Mouse (Mus musculus) kidney, postnatal 25 days (tissue): ENCODE measurements around the gene Kpna3.
"Not testable (repeated sequence)": the region's sequence is repeated elsewhere in the genome, so short reads cannot be mapped to it uniquely, and the experiment has no call there.

Experiments
- DNase-seq, 2 experiments: peaks; one replicate each; pipeline ENCODE4 v3.0.0; 2021; ENCODE audit warnings: mixed read lengths in 2 of 2

The Kpna3 gene

GRCm38 (mm10) chr14:61439661-61440559, at the start of gene Kpna3:
TSS of gene Kpna3 (minus strand) at chr14:61439874.
- peak; percentile 98 to 99 for DNase-seq

- no peak for DNase-seq
These were observed 20.7 kb upstream of the Kpna3 start for GRCm38 (mm10) chr14:61460365-61460764.

GRCm38 (mm10) chr14:61457468-61457867, 17.8 kb upstream of the Kpna3 start:
- DNase-seq = no peak

DNA sequence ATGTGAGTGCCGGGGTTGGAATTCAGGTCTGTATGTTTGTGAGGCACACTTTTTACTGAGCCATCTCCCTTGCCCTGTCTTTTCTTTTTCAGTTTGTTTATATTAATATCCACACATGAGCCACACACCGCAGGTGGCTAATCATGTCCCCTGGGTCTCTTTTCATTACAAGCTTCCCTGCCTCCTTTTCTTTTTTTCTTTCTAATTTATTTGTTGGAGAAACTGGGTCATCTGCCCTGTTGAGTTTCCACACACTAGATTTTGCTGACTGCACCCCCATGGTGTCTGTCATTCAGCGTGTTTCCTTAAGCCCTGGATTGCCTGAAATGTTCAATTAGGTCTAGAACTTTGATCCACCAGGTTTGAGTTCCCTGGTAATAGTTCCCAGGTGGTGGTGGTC, 15.9 kb upstream of the Kpna3 start:
- DNase-seq = no peak

DNA sequence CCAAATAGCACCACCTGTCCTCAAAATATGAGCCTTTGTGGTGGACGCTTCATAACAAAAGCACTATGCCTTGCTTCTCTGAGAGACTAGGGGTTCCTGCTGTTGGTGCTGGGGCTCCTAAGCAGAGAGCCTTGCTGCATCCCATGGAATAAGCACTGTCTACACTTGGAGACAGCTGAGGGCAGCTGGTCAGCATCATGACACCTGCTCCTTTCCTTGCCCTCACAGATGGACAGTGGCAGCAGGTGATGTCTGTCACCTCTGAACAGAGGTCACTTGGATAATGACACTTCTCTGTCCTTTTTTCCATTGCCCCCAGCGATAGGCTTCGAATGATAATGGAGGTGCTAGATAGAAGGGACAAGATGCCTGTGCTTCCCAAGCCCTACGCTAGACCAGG, 13.4 kb upstream of the Kpna3 start:
- no peak for DNase-seq

DNA sequence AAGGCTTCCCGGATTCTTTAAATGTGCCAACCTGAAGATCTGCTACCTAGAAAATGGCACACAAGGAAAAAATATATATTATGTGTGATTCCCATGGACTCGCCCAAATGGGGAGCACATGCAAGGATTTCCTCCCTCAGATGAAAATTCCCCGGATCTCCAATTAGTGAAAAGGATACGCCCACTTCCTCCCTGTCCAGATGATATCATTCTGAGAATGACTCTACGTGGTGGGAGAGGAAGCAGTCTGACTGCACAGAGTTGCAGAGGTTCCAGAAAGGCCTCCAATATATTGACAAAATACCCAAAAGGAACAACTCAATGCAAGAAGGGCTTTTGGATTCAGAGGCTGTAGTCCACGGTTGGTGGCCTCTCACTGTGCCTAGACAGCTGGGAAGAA, 12.8 kb upstream of the Kpna3 start:
- DNase-seq = no peak

GRCm38 (mm10) chr14:61447775-61448174, 8.1 kb upstream of the Kpna3 start:
- no peak for DNase-seq

GRCm38 (mm10) chr14:61439141-61439660, 473 bp downstream of the Kpna3 start:
- peak in 1 of 2 experiments; percentile 37 for DNase-seq

DNA sequence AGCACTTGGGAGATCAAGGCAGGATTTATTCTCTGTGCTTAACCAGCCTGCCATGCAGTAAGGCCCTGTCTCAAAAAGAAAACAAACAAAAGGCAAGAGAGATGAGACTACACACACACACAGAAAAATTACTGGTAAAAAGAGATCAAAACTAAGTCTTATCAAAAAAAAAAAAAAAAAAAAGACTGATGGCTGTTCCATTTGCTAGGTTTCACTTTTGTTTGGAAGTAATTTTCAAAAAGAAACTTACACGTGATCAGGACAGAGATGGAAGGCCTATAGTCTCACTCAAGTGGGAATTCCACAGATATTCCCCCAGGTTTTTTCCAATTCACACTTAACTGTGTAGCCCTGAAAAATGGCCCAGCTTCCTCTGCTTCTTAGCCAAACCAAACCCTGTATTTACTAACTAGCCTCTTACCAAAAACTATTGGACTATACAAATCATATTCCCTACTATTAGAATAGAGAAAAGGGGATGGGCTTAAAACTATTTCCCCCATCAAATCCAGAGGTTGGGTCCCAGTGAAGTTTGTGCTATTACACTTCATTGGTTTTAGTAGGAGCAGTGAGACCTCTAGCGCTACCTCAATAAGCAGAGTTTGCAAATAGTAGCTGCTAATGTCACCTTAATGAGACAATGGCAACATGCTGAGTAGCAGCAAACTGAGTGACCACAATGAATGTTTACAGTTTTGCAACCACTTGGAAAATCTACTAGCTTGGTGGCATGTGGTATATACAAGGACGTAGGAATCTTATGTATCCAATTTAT, 1.3 kb downstream of the Kpna3 start:
- DNase-seq = no peak

- no peak for DNase-seq
These were observed 2.8 kb downstream of the Kpna3 start for GRCm38 (mm10) chr14:61436866-61437265.

DNA sequence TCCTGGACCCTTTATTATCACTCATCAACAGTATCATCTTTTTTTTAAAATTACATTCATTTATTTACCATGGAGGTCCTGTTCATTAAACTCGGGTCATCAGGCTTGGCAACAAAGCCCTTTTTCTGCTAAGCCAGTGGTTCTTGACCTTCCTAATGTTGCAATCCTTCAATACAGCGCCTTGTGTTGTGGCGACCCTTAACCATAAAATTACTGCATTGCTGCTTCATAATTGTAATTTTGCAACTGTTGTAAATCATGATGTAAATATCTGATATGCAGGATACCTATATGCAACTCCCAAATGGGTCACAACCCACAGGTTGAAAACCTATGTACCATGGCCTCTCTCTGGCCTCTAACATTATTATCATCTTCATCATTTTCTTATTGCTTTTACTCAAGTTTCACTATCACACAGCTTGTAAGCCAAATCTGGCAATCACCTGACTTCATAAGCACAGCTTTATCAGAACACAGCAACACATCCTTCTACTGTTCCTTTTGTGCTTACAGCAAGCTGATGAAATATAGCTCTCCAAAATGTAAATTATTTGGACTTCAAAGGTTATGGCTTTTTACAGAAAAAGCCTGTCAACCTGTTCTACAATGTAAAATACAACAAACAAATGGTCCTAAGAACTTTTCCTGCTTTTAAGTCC, 11.4 kb downstream of the Kpna3 start:
- DNase-seq = no peak

DNA sequence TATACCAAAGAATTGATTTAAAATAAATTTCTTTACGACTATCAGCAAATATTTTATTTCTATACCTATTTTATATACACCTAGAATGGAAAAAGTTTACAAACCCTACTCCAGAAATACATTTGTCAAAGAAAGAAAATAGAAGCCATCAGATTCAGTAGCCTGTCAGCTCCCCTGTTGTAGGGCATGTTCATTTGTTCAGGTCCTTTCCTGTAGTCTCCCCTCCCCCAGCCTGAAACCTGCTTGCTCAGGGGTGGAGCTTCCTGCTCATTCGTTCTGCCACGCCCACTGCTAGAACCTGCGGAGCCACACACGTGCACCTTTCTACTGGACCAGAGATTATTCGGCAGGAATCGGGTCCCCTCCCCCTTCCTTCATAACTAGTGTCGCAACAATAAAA, 12.6 kb downstream of the Kpna3 start:
- DNase-seq = not testable (repeated sequence)

DNA sequence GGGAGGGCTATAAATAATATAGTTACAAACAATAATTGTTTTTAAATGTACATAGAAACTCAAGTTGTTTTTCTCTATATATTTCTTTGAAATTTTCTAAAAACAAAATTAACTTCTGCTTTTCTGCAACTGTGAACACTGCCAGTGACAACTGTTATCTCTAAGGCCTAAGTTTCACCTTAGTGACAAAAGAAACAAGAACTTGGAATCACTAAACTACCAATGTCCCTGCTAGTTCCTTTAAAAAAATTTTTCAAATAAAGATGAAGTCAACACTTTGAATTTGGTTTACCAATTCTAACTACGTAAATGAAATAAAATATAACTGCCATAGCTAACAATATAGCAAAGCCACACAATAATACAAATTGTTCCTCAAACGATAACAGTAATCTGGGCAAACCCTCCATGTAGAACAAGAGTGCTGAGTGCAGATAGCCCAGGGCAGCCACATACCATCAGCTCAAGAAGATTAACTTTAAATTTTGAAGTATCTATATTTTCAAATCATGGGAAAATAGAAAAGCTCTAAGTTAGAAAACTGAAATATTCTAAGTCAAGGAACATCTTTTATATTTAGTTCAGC, 14.5 kb downstream of the Kpna3 start:
- DNase-seq = no peak

DNA sequence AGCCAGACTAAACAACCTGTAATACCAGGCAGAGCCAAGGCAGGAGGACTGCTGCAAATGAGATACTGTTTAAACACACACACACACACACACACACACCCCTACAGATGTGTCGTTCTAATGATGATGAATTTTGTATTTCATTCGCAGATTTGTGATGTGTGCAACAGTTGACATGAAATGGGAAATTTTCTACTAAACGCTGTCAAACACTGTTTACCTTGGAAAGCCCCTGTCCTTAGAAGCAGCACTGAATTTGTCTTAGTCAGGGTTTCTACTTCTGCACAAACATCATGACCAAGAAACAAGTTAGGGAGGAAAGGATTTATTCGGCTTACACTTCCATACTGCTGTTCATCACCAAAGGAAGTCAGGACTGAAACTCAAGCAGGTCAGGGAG, 24.0 kb downstream of the Kpna3 start:
- DNase-seq = no peak

DNA sequence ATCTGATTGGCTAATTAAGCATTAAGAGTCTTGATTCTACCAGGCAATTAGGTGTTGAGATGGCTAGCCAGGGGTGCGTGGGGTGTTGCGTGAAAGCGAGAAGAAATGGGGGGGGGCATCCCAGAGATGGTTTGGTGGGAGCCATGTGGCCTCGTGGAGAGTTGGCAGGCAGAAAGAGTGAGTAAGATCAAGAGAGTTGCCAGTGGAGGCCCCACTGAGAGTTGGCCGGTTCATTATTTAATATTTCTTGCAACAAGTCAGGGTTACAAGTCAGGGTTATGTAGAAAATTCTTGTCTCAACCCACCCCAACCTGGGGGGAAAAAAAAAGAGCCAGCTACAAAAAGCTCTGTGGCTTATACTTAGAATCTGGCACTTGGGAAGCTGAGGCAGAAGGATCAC, 24.4 kb downstream of the Kpna3 start:
- DNase-seq = no peak

GRCm38 (mm10) chr14:61414808-61415207, 24.9 kb downstream of the Kpna3 start:
- DNase-seq = no peak

- DNase-seq = no peak
These were observed 25.5 kb downstream of the Kpna3 start for GRCm38 (mm10) chr14:61414199-61414598.

DNA sequence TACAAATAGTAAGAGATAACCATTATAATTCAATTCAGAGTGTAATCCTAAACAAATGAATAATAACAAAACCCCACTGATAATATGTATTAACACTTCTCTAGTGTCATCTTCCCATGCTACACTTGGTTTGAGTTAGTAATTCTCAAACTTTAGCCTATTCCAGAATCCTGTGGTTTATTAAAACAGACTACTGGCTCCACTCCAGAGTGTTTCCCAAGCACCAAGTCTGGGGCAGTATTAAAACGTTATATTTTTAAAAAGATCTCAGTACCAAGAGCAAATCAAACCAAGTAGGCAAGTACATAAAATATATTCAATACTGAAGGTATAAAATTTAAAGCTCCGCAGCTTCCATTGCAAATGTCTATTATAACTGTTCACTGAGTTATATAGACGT, 26.0 kb downstream of the Kpna3 start:
- no peak for DNase-seq

GRCm38 (mm10) chr14:61410020-61410419, 29.7 kb downstream of the Kpna3 start:
- DNase-seq = no peak

DNA sequence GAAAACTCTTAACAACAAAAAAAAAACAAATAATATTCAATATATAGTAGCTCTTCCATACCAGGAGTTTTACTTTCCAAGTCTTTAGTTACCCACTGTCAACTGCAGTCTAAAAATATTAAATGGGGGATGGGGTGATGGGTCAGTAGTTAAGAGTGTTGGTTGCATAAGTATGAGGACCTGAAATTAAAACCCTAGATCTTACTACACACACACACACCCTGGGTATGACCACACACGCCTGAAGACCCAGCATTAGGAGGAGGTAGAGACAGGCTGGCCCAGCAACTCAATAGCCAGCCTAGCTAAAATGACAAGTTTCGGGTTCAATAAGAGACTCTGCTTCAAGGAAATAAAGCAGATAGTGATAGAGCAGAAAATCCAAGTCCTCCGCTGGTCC, 32.6 kb downstream of the Kpna3 start:
- no peak for DNase-seq

DNA sequence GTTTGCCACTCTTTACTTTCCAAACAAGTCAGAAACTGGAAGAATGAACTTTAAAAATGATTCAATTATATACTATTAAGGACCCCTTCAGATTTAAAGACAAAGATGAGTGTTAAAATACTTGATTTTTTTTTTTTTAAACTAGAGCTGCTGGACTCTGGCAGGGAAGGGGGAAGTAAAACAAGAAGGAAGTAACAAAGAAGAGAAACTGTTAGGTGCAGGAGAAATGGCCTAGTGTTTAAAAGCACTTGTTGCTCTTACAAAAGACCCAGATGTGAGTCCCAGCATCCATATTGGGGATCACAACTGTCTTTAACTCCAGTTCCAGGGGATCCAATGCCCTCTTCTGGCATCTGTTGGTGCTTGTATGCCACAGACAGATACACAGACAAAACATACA, 33.9 kb downstream of the Kpna3 start:
- no peak for DNase-seq

DNA sequence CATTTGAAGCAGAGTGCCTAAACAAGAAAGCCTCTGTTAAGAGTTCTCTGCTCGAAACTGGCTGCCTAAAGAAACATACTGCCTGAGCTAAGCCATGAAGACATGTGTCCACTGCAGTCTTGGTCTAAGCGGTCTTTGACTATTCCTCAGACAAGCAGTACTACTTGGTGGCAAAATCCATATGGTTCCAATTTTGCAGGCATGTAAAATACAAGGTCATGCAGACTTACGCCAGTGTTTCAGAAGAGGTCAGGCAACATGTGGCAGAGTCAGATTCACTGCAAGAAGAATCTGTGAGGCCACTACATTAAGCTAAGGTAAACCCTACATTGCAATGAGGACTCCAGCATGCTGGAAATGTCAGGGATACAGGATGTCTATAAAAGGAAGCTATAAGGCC, 34.7 kb downstream of the Kpna3 start:
- DNase-seq = no peak

GRCm38 (mm10) chr14:61394745-61395144, 44.9 kb downstream of the Kpna3 start:
- no peak for DNase-seq
